In the genomic region with DNA sequence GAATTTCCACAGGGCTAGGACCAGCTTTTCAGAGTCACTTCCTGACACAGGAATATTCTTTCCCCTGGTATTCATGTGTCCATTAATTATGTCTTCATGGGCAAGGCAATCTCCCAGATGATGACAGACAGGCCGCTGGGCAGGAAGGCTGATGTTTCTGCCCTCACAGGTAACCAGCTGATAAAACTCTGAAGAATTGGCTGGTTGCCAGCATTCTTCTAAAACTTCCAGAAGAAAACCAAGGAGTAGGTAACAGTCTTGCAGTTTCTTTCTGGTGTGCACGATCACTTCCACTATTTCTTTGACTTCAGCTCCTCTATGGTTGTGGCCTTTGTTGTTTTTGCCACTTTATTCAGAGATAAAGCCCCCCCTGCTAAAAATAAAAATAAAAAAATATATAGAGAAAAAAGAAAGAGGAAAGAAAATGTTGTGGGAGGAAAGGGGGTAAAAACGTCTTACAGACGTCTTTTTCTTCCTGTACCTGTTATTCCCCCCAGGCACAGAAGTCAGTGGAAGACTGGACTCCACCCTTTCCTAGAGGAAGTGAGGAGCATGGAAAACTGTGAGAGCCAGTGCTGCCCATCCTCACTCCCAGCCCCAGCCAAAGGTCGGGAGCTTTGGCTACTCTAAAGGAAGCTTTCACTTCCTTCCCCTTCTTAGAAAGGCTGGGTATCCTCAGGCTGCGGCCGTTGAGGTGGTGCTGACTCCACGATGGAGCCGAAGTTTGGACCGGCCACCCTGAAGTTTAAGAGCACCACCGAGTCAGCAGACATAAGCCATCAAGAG, we compare ENCODE assay signal across 15 mouse cellular contexts.
DNase-seq lines count a peak whose midpoint lies in the region; ATAC-seq and TF ChIP-seq lines count a peak whose summit lies in the region.
"Had no signal": no experiment of that assay in that cellular context is flagged by ENCODE, and none has a peak within 500 bp of the region (broad histone marks: within the 10 kb centered on the region; RNA-seq: fewer than 3 reads in every experiment).

No protein-coding gene starts in this region.

- 65% methylated on average over 11 of the region's 11 CpGs for WGBS in lung, embryonic 14.5 days
- 89% methylated on average over 11 of the region's 11 CpGs for WGBS in midbrain, embryonic 16.5 days

- no peak for TF ChIP-seq CTCF in lung, embryonic 14.5 days (IDR thresholded peaks at IDR 0.05; ENCODE audit: low read depth)

- no peak overlapping the region; the same call in 1 of the 2 replicates for H3K9ac ChIP-seq in lung, embryonic 14.5 days
- H3K9ac ChIP-seq in midbrain, embryonic 16.5 days (ENCODE audit: low read depth, low read length): no peak overlapping the region
- H3K9ac ChIP-seq: embryonic facial prominence, embryonic 15.5 days; forebrain, postnatal 0 days; liver, embryonic 15.5 days; midbrain, embryonic 15.5 days; neural tube, embryonic 13.5 days had no signal

- DNase-seq in heart, adult 11 months: peak; percentile 96
- no peak for DNase-seq in heart, postnatal 36 days
- DNase-seq in lung, embryonic 14.5 days: peak; percentile 73
- DNase-seq in lung, postnatal 14 days: no peak
- DNase-seq in induced T-regulatory cell, adult 2 months (ENCODE audit: low read depth): peak; percentile 7
- DNase-seq in cerebellum, postnatal 4 days (ENCODE audit: low spot score in 2 of 2): no peak
- no peak for DNase-seq in testis, postnatal 14 days (ENCODE audit: low spot score)
- DNase-seq: cerebellum, adult 8-10 months; forebrain, postnatal 0 days; retina, postnatal 1 day had no signal

- H3K4me3 ChIP-seq in lung, embryonic 14.5 days (ENCODE audit: low read depth, low read length): no peak overlapping the region
- H3K4me3 ChIP-seq in midbrain, embryonic 16.5 days (ENCODE audit: low read depth, low read length): no peak overlapping the region
- H3K4me3 ChIP-seq: embryonic facial prominence, embryonic 15.5 days; liver, embryonic 15.5 days; midbrain, embryonic 15.5 days; neural tube, embryonic 13.5 days had no signal

- no peak for ATAC-seq in lung, embryonic 14.5 days (ENCODE audit: insufficient read depth)
- ATAC-seq in midbrain, embryonic 16.5 days: no peak
- ATAC-seq: midbrain, embryonic 15.5 days had no signal

- H3K9me3 ChIP-seq in lung, embryonic 14.5 days (ENCODE audit: low read depth, low read length): no peaks in the 10 kb centered on the region
- H3K9me3 ChIP-seq in midbrain, embryonic 16.5 days (replicated peaks; ENCODE audit: control insufficient read depth, low read length, poor library complexity, severe bottlenecking): no peaks in the 10 kb centered on the region
- H3K9me3 ChIP-seq: embryonic facial prominence, embryonic 15.5 days; liver, embryonic 15.5 days; midbrain, embryonic 15.5 days; neural tube, embryonic 13.5 days had no signal

- peaks cover 15% of the 10 kb centered on the region for H3K4me1 ChIP-seq in lung, embryonic 14.5 days (ENCODE audit: insufficient read depth)
- peaks cover 12% of the 10 kb centered on the region for H3K4me1 ChIP-seq in midbrain, embryonic 16.5 days (ENCODE audit: control insufficient read depth, insufficient read depth, low read length)

- H3K27ac ChIP-seq in lung, embryonic 14.5 days (ENCODE audit: low read depth): no peak overlapping the region
- H3K27ac ChIP-seq in midbrain, embryonic 16.5 days (ENCODE audit: low read length): no peak overlapping the region
- H3K27ac ChIP-seq: liver, embryonic 15.5 days; midbrain, embryonic 15.5 days; neural tube, embryonic 13.5 days had no signal

- intact Hi-C loops in heart, postnatal 36 days (cut with DNase I): no loop called here

- 0 out of 2 replicates have a peak, but pooled peaks cover 3% of the 10 kb centered on the region for H3K36me3 ChIP-seq in lung, embryonic 14.5 days (ENCODE audit: insufficient read depth)
- H3K36me3 ChIP-seq in midbrain, embryonic 16.5 days (ENCODE audit: control insufficient read depth, insufficient read depth, low read length): peaks cover 2% of the 10 kb centered on the region; the same call in 1 of the 2 replicates
- H3K36me3 ChIP-seq: midbrain, embryonic 15.5 days had no signal

- H3K27me3 ChIP-seq in lung, embryonic 14.5 days (ENCODE audit: insufficient read depth, low read length): no peaks in the 10 kb centered on the region
- no peaks in the 10 kb centered on the region for H3K27me3 ChIP-seq in midbrain, embryonic 16.5 days (ENCODE audit: control insufficient read depth, insufficient read depth, low read depth, low read length)
- H3K27me3 ChIP-seq: embryonic facial prominence, embryonic 15.5 days; liver, embryonic 15.5 days; midbrain, embryonic 15.5 days; neural tube, embryonic 13.5 days had no signal

- H3K4me2 ChIP-seq in lung, embryonic 14.5 days: peak overlapping the region; percentile 13; the same call in 1 of the 2 replicates
- no peak overlapping the region for H3K4me2 ChIP-seq in midbrain, embryonic 16.5 days (ENCODE audit: low read length)
- H3K4me2 ChIP-seq: embryonic facial prominence, embryonic 15.5 days; liver, embryonic 15.5 days; midbrain, embryonic 15.5 days; neural tube, embryonic 13.5 days had no signal

Comparison
In these comparisons a context has a peak if more than half of its experiments do, and no peak if none do; other contexts are left out.
1. DNase-seq: peak in heart, adult 11 months (single experiment), lung, embryonic 14.5 days (single experiment) and induced T-regulatory cell, adult 2 months (single experiment); none in heart, postnatal 36 days (0 of 2), lung, postnatal 14 days (single experiment), cerebellum, postnatal 4 days (0 of 2) and testis, postnatal 14 days (single experiment).